Mouse (Mus musculus): ENCODE results near the gene Abcc9.
A peak's percentile ranks its signal among the peaks of the same experiment; 100 is the strongest.

Abcc9 gene

DNA sequence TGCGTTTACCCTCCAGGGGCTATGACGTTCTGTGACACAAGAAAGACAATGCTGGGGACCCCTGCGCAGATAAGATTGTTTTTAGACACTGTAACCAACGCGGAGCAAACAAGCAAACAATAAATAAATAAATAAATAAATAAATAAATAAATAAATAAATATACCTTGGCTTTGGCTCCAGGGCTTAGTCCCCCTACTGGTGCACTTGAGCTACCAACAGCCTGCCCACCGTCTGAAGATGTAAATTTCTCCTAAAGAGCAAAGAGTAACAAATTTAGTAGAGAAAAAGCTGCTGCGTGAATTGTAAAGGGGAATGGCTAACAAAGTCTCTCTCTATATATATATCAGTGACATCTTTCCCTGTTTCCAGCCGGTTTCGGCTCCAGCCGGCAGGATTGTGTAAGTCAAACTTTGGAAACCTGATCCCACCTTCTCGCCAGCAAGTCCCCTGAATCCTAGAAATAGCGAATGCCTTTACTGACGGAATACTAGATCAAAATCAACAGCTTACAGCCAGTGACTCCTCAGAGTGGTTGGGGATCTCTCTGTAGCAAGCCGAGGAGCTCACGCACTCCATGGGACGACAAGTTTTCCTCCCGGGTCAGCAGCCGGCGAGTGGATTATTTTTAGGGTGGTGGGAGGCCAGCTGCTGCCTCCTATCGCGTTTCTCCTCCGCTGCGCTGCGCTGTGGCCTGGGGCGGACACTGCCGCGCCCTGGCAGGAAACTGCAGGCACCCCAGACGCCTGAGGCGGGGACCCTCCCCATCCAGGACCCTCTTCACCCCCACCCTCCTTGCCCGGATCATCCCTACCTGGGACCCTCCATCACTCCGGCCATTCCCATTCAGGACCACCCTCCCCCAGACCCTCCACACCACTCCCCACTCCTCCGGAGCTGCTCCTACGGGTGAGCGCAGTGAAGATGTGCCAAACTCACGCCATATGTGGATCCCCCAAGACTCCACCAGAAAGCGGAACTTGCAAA, at the start of gene Abcc9:
TSS of gene Abcc9 (minus strand) at position 664 of the 986 bp plus-strand sequence.
- DNase-seq, result peak; percentile 33 to 44

DNA sequence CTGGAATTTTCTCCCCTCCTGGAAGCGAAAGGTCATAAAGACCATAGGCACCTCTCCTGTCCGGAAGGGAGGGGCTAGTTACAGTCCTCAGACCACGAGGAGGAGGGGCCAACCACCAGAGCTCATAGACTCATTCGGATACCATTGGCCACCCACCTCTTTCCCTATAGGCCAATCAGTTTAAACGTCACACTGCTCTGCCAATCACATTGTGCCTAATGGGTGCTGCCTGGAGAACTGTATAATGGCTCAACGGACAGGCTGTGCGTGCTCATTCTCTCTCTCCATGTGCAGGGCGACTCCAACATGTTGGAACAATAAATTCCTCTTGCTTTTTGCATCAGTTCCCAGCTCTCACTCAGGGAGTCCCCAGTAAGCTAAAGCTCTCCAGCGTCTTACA, 49.2 kb upstream of the Abcc9 start:
- no peak for DNase-seq

DNA sequence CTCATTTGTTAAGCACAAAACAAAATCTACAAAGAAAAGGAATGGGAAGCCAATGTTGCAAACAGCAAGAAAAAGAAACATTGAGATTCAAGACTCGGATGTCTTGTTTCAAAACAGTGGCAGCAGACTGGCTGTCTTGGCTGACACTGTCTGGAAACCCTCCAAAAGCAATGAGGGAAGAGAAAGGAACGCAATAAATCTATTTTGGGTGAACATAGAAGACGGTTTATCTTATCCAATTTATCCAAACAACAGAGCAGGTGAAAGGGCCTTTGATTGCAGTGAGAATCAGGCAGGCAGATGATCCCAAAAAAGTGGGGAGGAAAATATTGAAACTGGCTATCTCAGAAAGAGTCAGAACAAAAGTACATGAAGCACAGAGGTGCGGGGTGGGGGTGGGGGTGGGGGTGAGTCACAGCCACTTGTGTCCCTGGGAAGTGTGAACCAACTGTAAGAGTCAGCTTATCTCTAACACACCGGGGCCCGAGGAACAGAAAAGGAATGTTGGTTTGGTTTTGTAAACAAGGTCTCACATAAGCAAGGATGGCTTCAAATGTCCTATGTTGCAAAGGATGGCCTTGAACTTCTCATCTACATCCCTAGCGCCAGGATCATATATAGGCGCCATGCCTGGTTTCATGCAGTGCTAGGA, 46.1 kb upstream of the Abcc9 start:
- no peak for DNase-seq

DNA sequence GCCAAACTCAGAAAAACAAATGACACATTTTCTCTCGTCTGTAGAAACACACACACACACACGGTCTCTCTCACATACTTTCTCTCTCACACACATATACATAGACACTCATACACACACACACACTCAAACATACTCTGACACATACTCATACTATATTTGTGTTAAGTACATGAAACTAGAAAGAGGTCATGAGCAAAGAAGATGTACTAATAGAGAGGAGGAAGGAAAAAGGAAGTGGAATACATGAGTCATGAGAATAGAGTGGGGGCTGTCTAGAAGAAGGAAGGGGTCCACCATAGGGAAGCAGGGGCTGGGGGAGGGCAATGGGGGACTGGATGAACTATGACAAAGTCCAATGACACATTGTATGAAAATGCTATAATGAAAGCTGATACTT, 45.0 kb upstream of the Abcc9 start:
- no peak for DNase-seq

DNA sequence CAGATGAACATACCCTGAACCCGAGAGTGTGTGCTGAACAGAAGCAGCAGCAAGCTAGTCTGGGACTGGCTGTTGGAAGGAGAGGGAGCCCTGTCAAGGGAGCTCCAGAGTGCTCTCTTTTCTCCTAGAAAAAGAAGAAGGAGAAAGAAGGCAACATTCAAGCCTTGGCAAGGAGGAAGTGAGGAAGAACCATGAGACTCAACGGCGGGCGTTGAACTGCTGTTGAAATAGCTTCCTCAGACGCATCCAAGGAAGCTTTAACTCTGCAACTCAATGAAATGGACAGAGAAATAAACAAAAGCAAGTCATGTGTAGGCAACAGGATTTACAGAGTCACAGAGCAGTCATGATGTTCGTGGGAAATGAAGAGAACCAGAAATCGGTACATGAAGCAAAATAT, 44.6 kb upstream of the Abcc9 start:
- DNase-seq, result peak in 1 of 2 experiments; percentile 22

GRCm38 (mm10) chr6:142745484-142745883, 43.4 kb upstream of the Abcc9 start:
- DNase-seq, result no peak

DNA sequence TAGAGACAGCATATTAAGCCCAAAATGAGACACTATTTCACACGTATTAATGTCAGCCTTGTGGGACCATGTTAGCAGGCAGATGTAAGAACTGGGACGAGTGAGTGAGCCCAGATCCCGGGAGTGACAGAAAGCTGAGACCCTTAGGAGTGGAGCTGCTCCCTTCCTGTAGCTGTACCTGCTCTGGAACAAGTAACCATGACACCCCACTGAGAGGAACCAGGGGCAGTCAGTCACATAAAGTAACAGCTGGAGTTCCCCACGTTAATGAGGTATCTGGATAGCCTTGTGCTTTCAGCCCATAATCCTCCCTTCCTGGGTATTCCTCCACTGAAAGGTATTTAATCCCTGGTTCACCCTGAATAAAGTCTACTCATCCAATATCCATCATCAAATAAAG, 41.1 kb upstream of the Abcc9 start:
- no peak for DNase-seq

DNA sequence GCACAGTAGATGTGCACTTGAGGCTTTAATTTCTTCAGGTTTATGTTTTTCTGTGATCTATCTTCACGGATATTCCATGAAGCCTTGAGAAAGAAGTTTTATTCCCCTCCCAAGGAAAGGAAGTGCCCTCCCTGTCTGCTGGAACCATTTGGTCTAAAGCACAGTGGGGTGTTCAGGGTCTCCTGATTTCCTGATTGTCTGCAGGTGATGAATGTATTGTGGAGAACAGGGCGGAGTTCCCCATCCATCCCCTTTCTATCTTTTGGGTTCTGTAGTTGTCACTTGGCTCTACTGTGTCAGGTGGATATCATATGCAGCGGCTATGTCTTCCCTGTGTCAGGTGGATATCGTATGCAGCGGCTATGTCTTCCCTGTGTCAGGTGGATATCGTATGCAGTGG, 39.6 kb upstream of the Abcc9 start:
- DNase-seq, result no peak

GRCm38 (mm10) chr6:142738637-142739036, 36.5 kb upstream of the Abcc9 start:
- no peak for DNase-seq

- DNase-seq, result no peak
Observed at GRCm38 (mm10) chr6:142738225-142738624, 36.1 kb upstream of the Abcc9 start.

GRCm38 (mm10) chr6:142735302-142736005, 33.3 kb upstream of the Abcc9 start:
- peak in 1 of 2 experiments; percentile 34 for DNase-seq

- DNase-seq, result no peak
Observed at GRCm38 (mm10) chr6:142732567-142733290, 30.6 kb upstream of the Abcc9 start.

DNA sequence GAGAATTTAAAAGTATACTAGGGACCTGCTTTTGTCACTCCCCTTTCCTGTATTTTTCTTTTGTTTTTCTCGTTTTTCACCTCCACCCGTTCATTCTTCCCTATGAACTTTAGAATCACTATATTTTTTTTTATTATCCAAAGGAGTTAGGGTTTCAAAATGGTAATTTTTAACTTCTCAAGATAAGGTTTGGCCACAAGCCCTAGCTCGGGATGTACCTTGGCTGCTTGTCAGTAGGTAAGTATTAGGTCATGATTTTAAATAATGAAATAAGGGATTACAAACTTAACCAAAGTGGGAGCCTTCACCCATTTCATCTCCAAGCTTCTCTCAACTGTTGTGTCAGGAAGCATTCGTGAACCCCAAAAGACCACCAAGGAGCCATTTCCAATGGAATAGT, 23.9 kb upstream of the Abcc9 start:
- no peak for DNase-seq

GRCm38 (mm10) chr6:142721731-142722130, 19.6 kb upstream of the Abcc9 start:
- no peak for DNase-seq

DNA sequence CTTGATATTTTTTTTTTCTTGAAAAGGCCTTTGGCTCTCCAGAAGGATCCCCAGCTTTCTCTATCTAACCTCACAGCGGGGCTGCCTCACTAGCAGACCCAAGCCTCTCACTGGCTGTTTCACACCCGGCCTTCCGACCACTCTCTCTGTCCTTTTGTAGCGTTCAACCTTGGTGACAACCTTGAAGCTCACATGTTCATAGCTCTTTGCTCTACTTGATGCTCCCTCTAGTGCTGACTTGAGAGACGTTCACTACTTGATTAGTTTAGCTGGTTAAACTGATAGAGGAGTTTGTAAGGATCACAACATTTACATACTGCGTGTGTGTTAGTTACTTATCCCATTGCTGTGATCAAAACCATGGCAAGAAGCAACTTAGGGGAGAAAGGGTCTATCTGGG, 18.5 kb upstream of the Abcc9 start:
- DNase-seq, result no peak

DNA sequence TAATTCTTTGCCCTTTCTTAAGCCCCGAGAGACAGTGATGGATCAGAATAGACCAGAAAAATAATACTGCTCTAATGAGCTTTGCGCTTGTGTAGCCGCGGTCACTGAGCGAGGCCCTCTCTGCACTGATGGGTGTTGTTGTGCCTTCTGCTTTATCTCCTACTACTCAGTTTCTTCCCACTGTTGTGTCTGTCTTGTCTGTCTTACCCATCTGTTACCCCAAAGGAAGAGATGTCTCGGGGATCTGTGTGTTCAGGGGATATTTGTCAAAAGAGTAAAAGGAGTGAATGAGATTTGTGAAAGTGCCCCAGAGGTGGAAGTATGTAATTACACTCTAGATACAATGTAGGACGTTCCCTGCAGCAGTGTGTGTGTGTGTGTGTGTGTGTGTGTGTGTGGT, 16.1 kb upstream of the Abcc9 start:
- no peak for DNase-seq

DNA sequence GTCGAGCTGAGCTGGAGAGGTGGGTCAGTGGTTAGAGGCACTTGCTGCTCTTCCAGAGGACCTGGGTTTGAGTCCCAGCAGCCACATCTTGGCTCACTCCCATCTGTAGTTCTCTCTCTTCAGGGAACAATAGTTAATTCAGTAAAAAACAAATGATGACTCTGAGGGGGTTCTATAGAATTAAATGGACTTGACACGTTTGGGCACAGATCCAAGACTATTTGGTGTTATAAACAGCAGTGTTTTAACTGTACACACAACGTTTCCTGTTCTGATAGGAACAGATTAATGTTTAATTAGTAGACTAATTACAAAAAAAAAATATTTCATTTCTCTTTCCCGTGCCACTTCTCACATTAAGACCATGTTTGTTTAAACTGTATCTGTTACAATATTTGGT, 15.1 kb upstream of the Abcc9 start:
- DNase-seq, result no peak

- peak; percentile 35 to 36 for DNase-seq
Observed at GRCm38 (mm10) chr6:142715026-142715425, 12.9 kb upstream of the Abcc9 start.

DNA sequence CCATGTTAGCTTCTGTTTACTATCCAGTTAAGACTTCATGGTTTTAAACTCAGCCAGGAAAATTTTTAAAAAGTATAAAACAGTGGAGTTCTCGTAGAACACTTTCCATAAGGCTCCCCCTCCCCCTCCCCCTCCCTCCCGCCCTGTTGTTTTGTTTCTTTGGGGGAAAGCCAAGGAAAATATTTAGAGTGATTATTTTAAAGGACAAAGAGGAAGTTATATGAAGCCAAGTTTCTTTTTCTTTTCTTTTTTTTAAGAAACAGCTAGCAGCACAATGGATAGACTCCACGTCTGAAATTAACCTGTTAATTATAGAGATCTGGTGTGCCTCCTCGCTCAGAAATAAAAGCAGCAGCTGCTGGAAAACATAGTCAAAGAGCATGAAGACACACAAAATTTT, 9.0 kb upstream of the Abcc9 start:
- no peak for DNase-seq

DNA sequence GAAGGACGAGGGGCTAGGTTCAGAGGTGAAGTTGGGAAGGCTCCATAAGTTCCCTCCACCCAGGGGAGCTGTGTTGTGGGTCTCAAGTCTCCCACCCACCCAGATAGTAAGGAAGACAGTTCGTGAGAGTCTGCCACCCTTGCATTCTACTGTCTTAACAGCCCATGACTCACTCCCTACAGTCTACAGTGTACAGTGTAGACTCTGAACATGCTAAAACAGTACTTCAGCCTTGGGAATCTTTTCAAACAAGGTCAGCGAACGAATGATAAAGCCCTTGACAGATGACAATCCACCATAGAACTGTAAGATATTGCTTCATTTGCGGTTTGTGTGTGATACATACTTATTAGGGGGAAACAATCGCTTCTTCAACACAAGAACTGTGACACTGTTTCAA, 8.6 kb upstream of the Abcc9 start:
- no peak for DNase-seq

- no peak for DNase-seq
Observed at GRCm38 (mm10) chr6:142708369-142708768, 6.3 kb upstream of the Abcc9 start.

GRCm38 (mm10) chr6:142706688-142707087, 4.6 kb upstream of the Abcc9 start:
- DNase-seq, result no peak

- DNase-seq, result no peak
Observed at GRCm38 (mm10) chr6:142703441-142703930, 1.4 kb upstream of the Abcc9 start.

Measured in lung, postnatal 4 days (tissue).